Mouse (Mus musculus): ENCODE results near the gene Rpl10a. TPM values are rescaled to one million over a fixed set of nuclear protein-coding genes. Genes with fewer than 3 reads are reported as not detected.

Rpl10a gene
- polyA plus RNA-seq, 1 experiment = 5,540 TPM

- TF ChIP-seq GATA1 (IDR thresholded peaks at IDR 0.05; ENCODE audit: low read length) = no peak
Measured at GRCm38 (mm10) chr17:28361921-28362652, 33.8 kb downstream of the Rpl10a start.

- TF ChIP-seq GATA1 (IDR thresholded peaks at IDR 0.05; ENCODE audit: low read length) = no peak
Measured at GRCm38 (mm10) chr17:28362653-28363292, 34.5 kb downstream of the Rpl10a start.

GRCm38 (mm10) chr17:28363507-28363906 is 35.2 kb downstream of the Rpl10a start:
- TF ChIP-seq GATA1 (IDR thresholded peaks at IDR 0.05; ENCODE audit: low read length) = no peak

GRCm38 (mm10) chr17:28365122-28365521 is 36.9 kb downstream of the Rpl10a start, which contains the start of gene Tulp1:
Tulp1 (minus strand) TSS chr17:28365222.
- no peak for TF ChIP-seq GATA1 (IDR thresholded peaks at IDR 0.05; ENCODE audit: low read length)

GRCm38 (mm10) chr17:28368449-28368848 is 40.2 kb downstream of the Rpl10a start:
- TF ChIP-seq GATA1 (IDR thresholded peaks at IDR 0.05; ENCODE audit: low read length) = no peak

GRCm38 (mm10) chr17:28369056-28369455 is 40.8 kb downstream of the Rpl10a start:
- no peak for TF ChIP-seq GATA1 (IDR thresholded peaks at IDR 0.05; ENCODE audit: low read length)

GRCm38 (mm10) chr17:28371286-28371685 is 43.0 kb downstream of the Rpl10a start:
- no peak for TF ChIP-seq GATA1 (IDR thresholded peaks at IDR 0.05; ENCODE audit: low read length)

- TF ChIP-seq GATA1 (IDR thresholded peaks at IDR 0.05; ENCODE audit: low read length) = no peak
Measured at GRCm38 (mm10) chr17:28371941-28372340, 43.7 kb downstream of the Rpl10a start.

- no peak for TF ChIP-seq GATA1 (IDR thresholded peaks at IDR 0.05; ENCODE audit: low read length)
Measured at GRCm38 (mm10) chr17:28373821-28374220, 45.5 kb downstream of the Rpl10a start.

GRCm38 (mm10) chr17:28374494-28374893 is 46.2 kb downstream of the Rpl10a start:
- TF ChIP-seq GATA1 (IDR thresholded peaks at IDR 0.05; ENCODE audit: low read length) = no peak

GRCm38 (mm10) chr17:28375592-28376061 is 47.4 kb downstream of the Rpl10a start:
- no peak for TF ChIP-seq GATA1 (IDR thresholded peaks at IDR 0.05; ENCODE audit: low read length)

- TF ChIP-seq GATA1 (IDR thresholded peaks at IDR 0.05; ENCODE audit: low read length) = no peak
Measured at GRCm38 (mm10) chr17:28380255-28380654, 52.0 kb downstream of the Rpl10a start.

Other genes starting within 250 kb of the Rpl10a start
- gene Tcp11, start 247.8 kb upstream of the Rpl10a start, polyA plus RNA-seq (2012) = not detected in 2 replicates
- gene Scube3, start 186.3 kb upstream of the Rpl10a start, polyA plus RNA-seq (2012) = not detected in 2 replicates
- gene Zfp523, start 151.3 kb upstream of the Rpl10a start, polyA plus RNA-seq (2012) = 60.1 and 75.8 TPM in 2 replicates
- gene Def6, start 120.7 kb upstream of the Rpl10a start, polyA plus RNA-seq (2012) = 370 and 454 TPM in 2 replicates
- gene Ppard, start 95.8 kb upstream of the Rpl10a start, polyA plus RNA-seq (2012) = 58.7 and 61.9 TPM in 2 replicates
- 119 and 121 TPM in 2 replicates for gene Fance, start 15.0 kb upstream of the Rpl10a start, polyA plus RNA-seq (2012)
- gene Tead3, start 22.3 kb downstream of the Rpl10a start, polyA plus RNA-seq (2012) = 4.6 and 4.7 TPM in 2 replicates
- gene Tulp1, start 36.8 kb downstream of the Rpl10a start, polyA plus RNA-seq (2012) = 0.29 and 0.31 TPM in 2 replicates
- gene Fkbp5, start 189.1 kb downstream of the Rpl10a start, polyA plus RNA-seq (2012) = 19.5 and 28.4 TPM in 2 replicates
- not detected in 2 replicates for gene Armc12, start 202.3 kb downstream of the Rpl10a start, polyA plus RNA-seq (2012)
- not detected in 2 replicates for gene Clpsl2, start 220.9 kb downstream of the Rpl10a start, polyA plus RNA-seq (2012)
- not detected in 2 replicates for gene Clps, start 232.3 kb downstream of the Rpl10a start, polyA plus RNA-seq (2012)
- not detected in 2 replicates for gene Lhfpl5, start 247.2 kb downstream of the Rpl10a start, polyA plus RNA-seq (2012)